Mouse (Mus musculus) heart, embryonic 10.5 days (tissue): ENCODE data around the gene Bloc1s5. TPM values are rescaled to one million over a fixed set of nuclear protein-coding genes. Genes with fewer than 3 reads are reported as not detected.

Source experiments
- DNase-seq: peaks from one replicate; pipeline ENCODE4 v3.0.0-alpha.2; 2017; ENCODE audit warnings: low spot score
- H3K27ac ChIP-seq: fragments of 300-500 bp; sonication (generic); 2 replicates; pipeline ENCODE4 v1.5.1; 2016; ENCODE audit warnings: mild to moderate bottlenecking
- H3K27me3 ChIP-seq: fragments of 300-500 bp; sonication (generic); 2 replicates; pipeline ENCODE4 v1.6.1; 2016; ENCODE audit warnings: mild to moderate bottlenecking; ENCODE audit not compliant: poor library complexity, insufficient read depth, severe bottlenecking
- H3K36me3 ChIP-seq: fragments of 300-500 bp; sonication (generic); 2 replicates; pipeline ENCODE4 v1.6.1; 2016; ENCODE audit warnings: mild to moderate bottlenecking, moderate library complexity
- H3K4me1 ChIP-seq: fragments of 300-500 bp; sonication (generic); 2 replicates; pipeline ENCODE4 v1.6.1; 2016; ENCODE audit warnings: mild to moderate bottlenecking
- H3K4me3 ChIP-seq: fragments of 300-500 bp; sonication (generic); 2 replicates; pipeline ENCODE4 v1.5.1; 2016; ENCODE audit warnings: mild to moderate bottlenecking, moderate library complexity
- H3K9me3 ChIP-seq: fragments of 300-500 bp; sonication (generic); 2 replicates; pipeline ENCODE4 v1.6.1; 2016; ENCODE audit warnings: mild to moderate bottlenecking, moderate library complexity
- WGBS: fragments of 180-500 bp; shearing (Covaris S2); methylation state at CpG from one replicate; pipeline ENCODE4 v1.1.7; 2016; 5-methylcytosine and 5-hydroxymethylcytosine counted together
- polyA plus RNA-seq: library from polyadenylated mRNA; unstranded; fragments of >200 nt; fragmentation: Nextera tagmentation; extraction: Ambion mirVana; gene quantifications from 2 replicates; pipeline ENCODE4 v1.2.1, GENCODE M21; 2016

Gene Bloc1s5
- polyA plus RNA-seq, 1 experiment from 2014 or later: 17.5 TPM

- no peak for DNase-seq
- H3K9me3 ChIP-seq: no peaks in the 10 kb centered on the region
- H3K36me3 ChIP-seq: no peaks in the 10 kb centered on the region
- H3K4me3 ChIP-seq: no peak overlapping the region
- no peaks in the 10 kb centered on the region for H3K27me3 ChIP-seq
- WGBS: 92% methylated on average over 4 of the region's 4 CpGs
- H3K4me1 ChIP-seq: peaks cover 22% of the 10 kb centered on the region
- no peak overlapping the region for H3K27ac ChIP-seq
Measured at GRCm38 (mm10) chr13:38586451-38586850, 48.5 kb downstream of the Bloc1s5 start.

GRCm38 (mm10) chr13:38582768-38583167 lies 52.1 kb downstream of the Bloc1s5 start:
- H3K9me3 ChIP-seq: no peaks in the 10 kb centered on the region
- 64% methylated on average over 3 of the region's 3 CpGs for WGBS
- no peak for DNase-seq
- H3K4me3 ChIP-seq: no peak overlapping the region
- no peaks in the 10 kb centered on the region for H3K36me3 ChIP-seq
- H3K27ac ChIP-seq: no peak overlapping the region; the same call in 1 of the 2 replicates
- peaks cover 20% of the 10 kb centered on the region for H3K4me1 ChIP-seq
- H3K27me3 ChIP-seq: no peaks in the 10 kb centered on the region

GRCm38 (mm10) chr13:38580601-38581457 lies 54.1 kb downstream of the Bloc1s5 start:
- Histone ChIP-seq H3K4me1 (peaks cover 20% of the 10 kb centered on the region), H3K27me3 (no peaks in the 10 kb centered on the region), H3K9me3 (no peaks in the 10 kb centered on the region), H3K36me3 (no peaks in the 10 kb centered on the region), H3K27ac (0 out of 2 replicates have a peak overlapping the region, but pooled peaks have one; percentile 29), H3K4me3 (peak overlapping the region; percentile 46)
- peak; percentile 82 for DNase-seq
- WGBS: 49% methylated on average over 11 of the region's 11 CpGs

- Histone ChIP-seq H3K27ac (0 out of 2 replicates have a peak overlapping the region, but pooled peaks have one; percentile 29), H3K36me3 (no peaks in the 10 kb centered on the region), H3K4me3 (peak overlapping the region; percentile 46), H3K27me3 (no peaks in the 10 kb centered on the region), H3K9me3 (no peaks in the 10 kb centered on the region), H3K4me1 (peaks cover 17% of the 10 kb centered on the region)
- no peak for DNase-seq
- 27% methylated on average over 25 of the region's 25 CpGs for WGBS
Measured at GRCm38 (mm10) chr13:38579971-38580600, 54.8 kb downstream of the Bloc1s5 start.

GRCm38 (mm10) chr13:38574668-38575067 lies 60.2 kb downstream of the Bloc1s5 start:
- Histone ChIP-seq H3K27ac (no peak overlapping the region), H3K27me3 (no peaks in the 10 kb centered on the region), H3K4me3 (no peak overlapping the region), H3K36me3 (no peaks in the 10 kb centered on the region), H3K9me3 (no peaks in the 10 kb centered on the region), H3K4me1 (peaks cover 2% of the 10 kb centered on the region; the same call in 1 of the 2 replicates)
- no peak for DNase-seq
- WGBS: 51% methylated on average over 3 of the region's 3 CpGs

- DNase-seq: no peak
- no peak overlapping the region for H3K27ac ChIP-seq
- no peaks in the 10 kb centered on the region for H3K9me3 ChIP-seq
- no peaks in the 10 kb centered on the region for H3K36me3 ChIP-seq
- 85% methylated on average over 1 of the region's 1 CpGs for WGBS
- H3K4me3 ChIP-seq: no peak overlapping the region
- no peaks in the 10 kb centered on the region for H3K27me3 ChIP-seq
- no peaks in the 10 kb centered on the region; the same call in 1 of the 2 replicates for H3K4me1 ChIP-seq
Measured at GRCm38 (mm10) chr13:38573281-38573680, 61.6 kb downstream of the Bloc1s5 start.

- no peak overlapping the region for H3K27ac ChIP-seq
- no peaks in the 10 kb centered on the region for H3K4me1 ChIP-seq
- no peaks in the 10 kb centered on the region for H3K27me3 ChIP-seq
- DNase-seq: peak; percentile 10
- no peaks in the 10 kb centered on the region for H3K9me3 ChIP-seq
- WGBS: 70% methylated on average over 4 of the region's 4 CpGs
- no peak overlapping the region for H3K4me3 ChIP-seq
- no peaks in the 10 kb centered on the region for H3K36me3 ChIP-seq
Measured at GRCm38 (mm10) chr13:38565245-38565644, 69.7 kb downstream of the Bloc1s5 start.

GRCm38 (mm10) chr13:38554611-38555010 lies 80.3 kb downstream of the Bloc1s5 start:
- DNase-seq: peak; percentile 54
- 70% methylated on average over 11 of the region's 11 CpGs for WGBS
- H3K36me3 ChIP-seq: no peaks in the 10 kb centered on the region

GRCm38 (mm10) chr13:38554210-38554609 lies 80.7 kb downstream of the Bloc1s5 start:
- peak; percentile 30 for DNase-seq
- Histone ChIP-seq H3K27me3 (no peaks in the 10 kb centered on the region), H3K36me3 (no peaks in the 10 kb centered on the region), H3K27ac (no peak overlapping the region), H3K4me1 (no peaks in the 10 kb centered on the region), H3K4me3 (no peak overlapping the region), H3K9me3 (no peaks in the 10 kb centered on the region)
- WGBS: 66% methylated on average over 3 of the region's 3 CpGs

More at GRCm38 (mm10) chr13:38554611-38555010, 80.3 kb downstream of the Bloc1s5 start:
- Histone ChIP-seq H3K9me3 (no peaks in the 10 kb centered on the region), H3K27ac (no peak overlapping the region), H3K4me1 (no peaks in the 10 kb centered on the region), H3K27me3 (no peaks in the 10 kb centered on the region), H3K4me3 (no peak overlapping the region)

- Histone ChIP-seq H3K27me3 (no peaks in the 10 kb centered on the region), H3K4me3 (no peak overlapping the region), H3K36me3 (no peaks in the 10 kb centered on the region), H3K4me1 (no peaks in the 10 kb centered on the region), H3K27ac (no peak overlapping the region), H3K9me3 (no peaks in the 10 kb centered on the region)
- DNase-seq: peak; percentile 41
- WGBS: 81% methylated on average over 5 of the region's 5 CpGs
Measured at GRCm38 (mm10) chr13:38548681-38549080, 86.2 kb downstream of the Bloc1s5 start.

- WGBS: 81% methylated on average over 5 of the region's 5 CpGs
- H3K27me3 ChIP-seq: no peaks in the 10 kb centered on the region
- H3K9me3 ChIP-seq: no peaks in the 10 kb centered on the region
- H3K36me3 ChIP-seq: no peaks in the 10 kb centered on the region
- no peaks in the 10 kb centered on the region for H3K4me1 ChIP-seq
- peak; percentile 58 for DNase-seq
- H3K27ac ChIP-seq: no peak overlapping the region
- H3K4me3 ChIP-seq: no peak overlapping the region
Measured at GRCm38 (mm10) chr13:38547717-38548116, 87.2 kb downstream of the Bloc1s5 start.

GRCm38 (mm10) chr13:38546754-38547153 lies 88.2 kb downstream of the Bloc1s5 start:
- 85% methylated on average over 4 of the region's 4 CpGs for WGBS

GRCm38 (mm10) chr13:38545460-38545859 lies 89.4 kb downstream of the Bloc1s5 start:
- H3K4me1 ChIP-seq: no peaks in the 10 kb centered on the region
- peak; percentile 38 for DNase-seq
- WGBS: 65% methylated on average over 3 of the region's 3 CpGs
- H3K4me3 ChIP-seq: no peak overlapping the region
- H3K9me3 ChIP-seq: no peaks in the 10 kb centered on the region
- no peaks in the 10 kb centered on the region for H3K36me3 ChIP-seq
- H3K27ac ChIP-seq: no peak overlapping the region
- no peaks in the 10 kb centered on the region for H3K27me3 ChIP-seq

More at GRCm38 (mm10) chr13:38546754-38547153, 88.2 kb downstream of the Bloc1s5 start:
- H3K27me3 ChIP-seq: no peaks in the 10 kb centered on the region
- no peaks in the 10 kb centered on the region for H3K9me3 ChIP-seq
- DNase-seq: peak; percentile 33
- H3K27ac ChIP-seq: no peak overlapping the region
- no peaks in the 10 kb centered on the region for H3K36me3 ChIP-seq
- no peak overlapping the region for H3K4me3 ChIP-seq
- H3K4me1 ChIP-seq: no peaks in the 10 kb centered on the region
